Mouse (Mus musculus) neural tube, embryonic 12.5 days (tissue): ENCODE data around the gene Tigd4. TPM values are rescaled to one million over a fixed set of nuclear protein-coding genes. Genes with fewer than 3 reads are reported as not detected.

ENCODE experiments used
- ATAC-seq: fragments of 200-750 bp; cut with Nextera tagmentation; 2 replicates; pipeline ENCODE4 v1.8.0; 2017; ENCODE audit warnings: low read depth, mild to moderate bottlenecking, moderate TSS enrichment, moderate library complexity; ENCODE audit not compliant: low FRiP score
- H3K27ac ChIP-seq: fragments of 300-500 bp; sonication (generic); 2 replicates; pipeline ENCODE4 v1.5.1; 2016
- H3K27me3 ChIP-seq: fragments of 300-500 bp; sonication (generic); replicated peaks from 2 replicates; pipeline ENCODE4 v1.6.1; 2016; ENCODE audit warnings: mild to moderate bottlenecking
- H3K36me3 ChIP-seq: fragments of 300-500 bp; sonication (generic); 2 replicates; pipeline ENCODE4 v1.6.1; 2016; ENCODE audit warnings: mild to moderate bottlenecking
- H3K4me1 ChIP-seq: fragments of 300-500 bp; sonication (generic); 2 replicates; pipeline ENCODE4 v1.6.1; 2016
- H3K4me2 ChIP-seq: fragments of 300-500 bp; sonication (generic); replicated peaks from 2 replicates; pipeline ENCODE4 v1.6.1; 2016; ENCODE audit warnings: mild to moderate bottlenecking
- H3K4me3 ChIP-seq: fragments of 300-500 bp; sonication (generic); 2 replicates; pipeline ENCODE4 v1.5.1; 2016
- H3K9ac ChIP-seq: fragments of 300-500 bp; sonication (generic); 2 replicates; pipeline ENCODE4 v1.6.1; 2016; ENCODE audit warnings: mild to moderate bottlenecking
- H3K9me3 ChIP-seq: fragments of 300-500 bp; sonication (generic); 2 replicates; pipeline ENCODE4 v1.6.1; 2016; ENCODE audit warnings: mild to moderate bottlenecking
- WGBS: fragments of 180-500 bp; shearing (Covaris S2); methylation state at CpG from one replicate; pipeline ENCODE4 v1.1.7; 2016; 5-methylcytosine and 5-hydroxymethylcytosine counted together
- polyA plus RNA-seq: library from polyadenylated mRNA; unstranded; fragments of >200 nt; fragmentation: Nextera tagmentation; extraction: Ambion mirVana; gene quantifications from 2 replicates; pipeline ENCODE4 v1.2.1, GENCODE M21; 2016

The Tigd4 gene
- polyA plus RNA-seq, 1 experiment from 2014 or later = 0.05 TPM

DNA sequence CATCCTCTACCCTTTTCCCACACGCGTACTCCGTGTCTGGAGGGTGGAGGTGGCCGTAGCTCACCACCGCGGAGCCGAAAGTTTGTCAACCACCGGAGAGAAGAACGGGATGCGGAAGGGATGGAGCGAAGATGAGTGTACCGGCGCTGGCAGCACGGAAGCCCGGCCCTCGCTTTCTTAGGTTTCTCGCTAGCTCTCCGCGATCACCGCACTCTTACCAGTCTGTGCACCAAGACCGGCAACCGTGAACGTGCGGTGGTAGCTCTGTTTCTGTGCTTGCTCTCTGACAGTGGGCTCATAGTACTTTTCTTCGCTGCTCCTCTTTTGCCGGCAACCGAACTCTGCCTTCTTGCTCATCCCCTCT lies 10.5 kb upstream of the Tigd4 start:
- Histone ChIP-seq H3K4me1 (peaks cover 18% of the 10 kb centered on the region), H3K27ac (peak overlapping the region; percentile 74; the same call in 1 of the 2 replicates), H3K4me2 (peak overlapping the region; percentile 87), H3K9ac (peak overlapping the region; percentile 79), H3K27me3 (no peaks in the 10 kb centered on the region), H3K36me3 (no peaks in the 10 kb centered on the region), H3K9me3 (no peaks in the 10 kb centered on the region), H3K4me3 (peak overlapping the region; percentile 74)
- under 1% methylated on average over 27 of the region's 27 CpGs for WGBS
- ATAC-seq = no peak; the same call in none of the 2 replicates

DNA sequence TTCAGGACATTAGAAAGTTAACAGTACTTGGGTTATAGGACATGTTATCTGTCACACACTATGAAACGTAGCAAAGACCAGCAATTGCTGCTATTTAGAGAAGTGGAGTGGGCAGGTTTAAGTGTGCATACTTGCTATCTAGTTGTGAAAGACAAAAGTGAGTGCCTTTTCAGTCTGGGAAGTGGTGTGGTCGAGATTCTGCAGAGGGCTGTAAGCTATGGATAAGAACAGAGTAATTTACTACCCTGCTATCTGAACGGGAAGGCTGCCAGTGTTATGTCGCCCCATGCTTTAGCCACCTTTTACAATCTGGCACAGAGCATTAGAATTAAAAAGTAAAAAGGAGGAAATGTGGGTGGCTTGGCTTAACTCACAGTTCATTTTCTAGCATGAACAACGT lies 6.6 kb upstream of the Tigd4 start:
- ATAC-seq = no peak
- Histone ChIP-seq H3K27ac (no peak overlapping the region), H3K4me2 (no peak overlapping the region), H3K27me3 (no peaks in the 10 kb centered on the region), H3K9ac (no peak overlapping the region), H3K9me3 (no peaks in the 10 kb centered on the region), H3K4me3 (no peak overlapping the region), H3K4me1 (peaks cover 7% of the 10 kb centered on the region), H3K36me3 (no peaks in the 10 kb centered on the region)
- WGBS = 57% methylated on average over 5 of the region's 5 CpGs

DNA sequence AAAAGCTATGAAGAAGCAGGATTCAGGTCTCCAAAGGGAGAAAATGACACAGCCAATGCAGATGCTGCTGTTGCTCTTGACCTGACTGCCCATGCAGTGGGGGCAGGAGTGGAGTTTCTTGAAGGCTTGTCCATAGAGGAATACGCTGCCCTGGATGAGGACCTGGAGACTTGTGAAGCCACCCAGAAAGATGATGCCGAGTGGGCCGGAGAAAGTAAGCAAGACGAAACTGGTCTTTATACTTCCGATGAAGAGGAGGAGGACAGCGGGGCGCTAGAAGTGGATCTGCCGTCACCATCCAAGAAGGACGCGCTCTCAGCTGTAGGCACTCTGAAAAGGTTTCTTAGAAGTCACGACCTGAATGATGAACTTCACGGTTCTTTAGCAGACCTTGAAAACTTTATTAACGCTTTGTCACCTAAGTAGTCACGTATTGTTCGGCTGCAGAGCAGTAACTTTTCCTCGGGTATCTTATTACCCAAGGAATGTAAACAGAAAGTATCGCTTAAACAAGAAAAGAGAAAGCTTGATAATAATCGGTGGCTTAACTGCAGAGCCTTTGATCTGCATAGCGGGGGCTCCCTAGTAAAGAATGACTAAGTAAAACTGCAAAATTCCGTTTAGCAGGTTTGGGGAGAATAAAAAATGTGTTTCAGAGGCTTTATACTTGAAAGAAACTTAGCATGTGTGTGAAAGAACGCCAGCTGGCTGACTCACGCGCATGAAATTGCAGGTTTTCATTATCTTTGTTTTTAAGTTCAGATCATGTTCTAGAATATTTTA lies 1.7 kb downstream of the Tigd4 start:
- H3K36me3 ChIP-seq = no peaks in the 10 kb centered on the region
- no peak overlapping the region for H3K4me3 ChIP-seq
- no peak for ATAC-seq
- peaks cover 7% of the 10 kb centered on the region; the same call in 1 of the 2 replicates for H3K4me1 ChIP-seq
- H3K27me3 ChIP-seq = 0 out of 2 replicates have a peak, but pooled peaks cover 3% of the 10 kb centered on the region
- H3K4me2 ChIP-seq = peak overlapping the region; percentile 50
- H3K27ac ChIP-seq = no peak overlapping the region
- no peaks in the 10 kb centered on the region for H3K9me3 ChIP-seq
- 7% methylated on average over 23 of the region's 23 CpGs for WGBS
- 0 out of 2 replicates have a peak overlapping the region, but pooled peaks have one; percentile 17 for H3K9ac ChIP-seq

DNA sequence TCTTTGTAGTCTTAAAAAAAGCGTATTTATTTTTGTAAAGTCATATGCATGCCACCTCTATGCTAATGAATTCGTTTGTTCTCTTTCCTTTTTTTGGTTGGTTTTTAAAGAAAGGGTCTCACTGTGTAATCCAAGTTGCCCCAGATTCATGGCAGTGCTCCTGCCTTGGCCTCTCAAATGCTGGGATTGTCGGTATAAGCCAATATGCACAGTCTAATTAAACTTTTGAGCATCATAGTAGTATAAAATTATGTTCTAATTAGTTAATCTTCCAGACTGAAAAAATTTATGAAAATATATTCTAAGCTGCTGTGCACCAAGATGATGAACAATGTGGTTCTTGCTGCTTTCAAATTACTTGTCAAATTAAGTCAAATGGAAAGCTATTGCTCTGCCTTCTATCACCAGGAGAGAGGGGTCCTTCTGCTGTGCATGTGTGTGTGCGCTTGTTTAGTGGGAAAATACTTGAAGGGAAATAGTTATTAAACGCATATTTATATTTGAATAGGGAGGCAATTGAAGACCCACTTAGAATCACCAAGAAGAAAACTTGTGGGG lies 2.4 kb downstream of the Tigd4 start:
- Histone ChIP-seq H3K4me2 (peak overlapping the region; percentile 50), H3K9me3 (no peaks in the 10 kb centered on the region), H3K27me3 (0 out of 2 replicates have a peak, but pooled peaks cover 3% of the 10 kb centered on the region), H3K36me3 (no peaks in the 10 kb centered on the region), H3K27ac (no peak overlapping the region), H3K4me1 (peaks cover 7% of the 10 kb centered on the region; the same call in 1 of the 2 replicates), H3K9ac (no peak overlapping the region), H3K4me3 (no peak overlapping the region)
- no peak for ATAC-seq
- 36% methylated on average over 5 of the region's 5 CpGs for WGBS

DNA sequence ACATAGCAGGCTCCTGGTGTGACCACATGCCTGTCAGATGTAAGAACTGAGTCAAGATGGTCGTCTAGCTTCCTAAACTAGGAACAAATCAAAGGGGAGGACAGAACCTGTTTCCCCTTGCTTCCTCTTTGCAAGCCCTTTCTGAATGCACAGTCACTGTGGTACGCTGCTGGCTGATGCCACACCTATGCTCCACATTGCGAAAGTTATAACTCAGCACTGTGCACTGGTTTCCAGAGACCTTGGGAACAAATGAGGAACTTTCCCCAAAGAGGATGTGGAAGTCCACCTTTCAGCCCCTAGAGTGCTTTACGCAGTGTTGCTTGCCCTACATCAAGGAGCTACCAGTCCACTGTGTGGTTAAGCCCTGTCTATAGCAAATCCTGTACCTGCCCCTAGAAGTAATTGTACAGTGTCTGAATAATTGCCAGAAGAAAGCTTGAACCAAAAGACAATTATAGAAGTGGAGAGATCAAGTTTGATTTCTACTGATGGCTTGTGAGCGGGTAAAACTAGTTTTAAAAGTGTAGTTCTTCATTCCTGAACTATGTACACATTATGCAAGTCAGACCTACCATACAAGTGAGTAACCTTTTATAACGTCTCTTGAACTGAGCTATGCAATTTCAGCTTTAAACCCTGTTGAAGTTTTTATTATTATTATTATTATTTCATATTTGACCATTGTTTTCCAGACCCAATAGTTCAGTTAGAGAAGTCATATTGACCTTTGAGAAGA lies 4.8 kb downstream of the Tigd4 start:
- Histone ChIP-seq H3K4me1 (peaks cover 7% of the 10 kb centered on the region; the same call in 1 of the 2 replicates), H3K9ac (no peak overlapping the region), H3K4me3 (no peak overlapping the region), H3K27ac (no peak overlapping the region), H3K27me3 (0 out of 2 replicates have a peak, but pooled peaks cover 3% of the 10 kb centered on the region), H3K36me3 (no peaks in the 10 kb centered on the region), H3K4me2 (no peak overlapping the region), H3K9me3 (no peaks in the 10 kb centered on the region)
- WGBS = 88% methylated on average over 6 of the region's 6 CpGs
- ATAC-seq = no peak

DNA sequence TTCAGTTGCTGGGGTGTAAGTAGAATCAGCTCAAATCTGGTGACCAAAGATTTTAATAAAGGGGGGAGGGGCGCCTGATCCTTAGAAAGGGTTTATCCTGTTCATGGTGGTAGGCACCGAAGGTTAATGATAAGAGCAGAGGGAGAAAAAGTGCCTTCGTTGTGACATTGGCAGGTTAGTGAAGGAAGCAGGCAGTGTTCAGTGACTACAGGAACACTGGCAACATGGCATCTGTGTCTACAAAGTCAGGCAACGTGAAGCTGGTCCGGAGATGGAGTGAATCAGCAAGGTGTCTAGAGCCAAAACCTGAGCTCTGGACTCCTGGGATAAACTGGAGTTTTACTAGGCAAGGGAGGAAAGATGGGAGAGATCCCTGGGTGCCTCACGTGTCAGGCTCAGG lies 5.4 kb downstream of the Tigd4 start:
- no peak overlapping the region for H3K27ac ChIP-seq
- no peaks in the 10 kb centered on the region for H3K36me3 ChIP-seq
- H3K9me3 ChIP-seq = no peaks in the 10 kb centered on the region
- 91% methylated on average over 6 of the region's 6 CpGs for WGBS
- H3K4me2 ChIP-seq = no peak overlapping the region
- H3K27me3 ChIP-seq = 0 out of 2 replicates have a peak, but pooled peaks cover 3% of the 10 kb centered on the region
- ATAC-seq = no peak
- peaks cover 7% of the 10 kb centered on the region; the same call in 1 of the 2 replicates for H3K4me1 ChIP-seq
- H3K4me3 ChIP-seq = no peak overlapping the region
- H3K9ac ChIP-seq = no peak overlapping the region

DNA sequence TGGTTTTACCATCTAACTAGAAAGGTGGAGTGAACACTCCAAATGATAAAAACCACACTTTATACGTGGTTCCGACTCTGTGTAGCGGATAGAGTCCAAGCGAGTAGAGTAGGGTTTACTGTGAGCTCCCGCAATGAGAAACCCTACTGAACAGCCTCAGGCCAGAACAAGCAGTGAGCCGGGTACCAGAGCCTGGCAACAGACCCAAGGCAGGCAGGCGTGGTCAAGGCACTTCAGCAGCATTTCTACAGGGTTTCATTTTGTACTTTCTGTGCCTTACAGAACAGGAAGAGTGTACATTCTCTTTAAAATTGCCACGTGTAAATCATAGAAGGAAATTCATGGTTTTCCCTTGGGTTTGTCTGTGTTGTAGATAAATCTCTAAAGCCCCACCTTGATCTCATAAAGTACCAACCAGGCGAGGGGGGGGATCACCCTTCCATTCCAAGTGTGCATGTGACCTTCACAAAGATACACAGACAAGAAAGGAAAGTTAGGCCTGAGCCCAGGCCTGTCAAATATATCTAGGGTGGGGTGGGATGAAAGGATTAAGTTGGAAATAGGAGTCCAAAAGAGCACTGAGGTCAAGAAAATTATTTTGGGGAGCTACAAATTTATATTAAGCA lies 8.6 kb downstream of the Tigd4 start:
- Histone ChIP-seq H3K27me3 (0 out of 2 replicates have a peak, but pooled peaks cover 3% of the 10 kb centered on the region), H3K27ac (no peak overlapping the region), H3K36me3 (no peaks in the 10 kb centered on the region), H3K4me1 (no peaks in the 10 kb centered on the region), H3K9me3 (peaks cover 8% of the 10 kb centered on the region; the same call in 1 of the 2 replicates), H3K9ac (no peak overlapping the region), H3K4me3 (no peak overlapping the region), H3K4me2 (no peak overlapping the region)
- no peak for ATAC-seq
- WGBS = 87% methylated on average over 9 of the region's 9 CpGs

DNA sequence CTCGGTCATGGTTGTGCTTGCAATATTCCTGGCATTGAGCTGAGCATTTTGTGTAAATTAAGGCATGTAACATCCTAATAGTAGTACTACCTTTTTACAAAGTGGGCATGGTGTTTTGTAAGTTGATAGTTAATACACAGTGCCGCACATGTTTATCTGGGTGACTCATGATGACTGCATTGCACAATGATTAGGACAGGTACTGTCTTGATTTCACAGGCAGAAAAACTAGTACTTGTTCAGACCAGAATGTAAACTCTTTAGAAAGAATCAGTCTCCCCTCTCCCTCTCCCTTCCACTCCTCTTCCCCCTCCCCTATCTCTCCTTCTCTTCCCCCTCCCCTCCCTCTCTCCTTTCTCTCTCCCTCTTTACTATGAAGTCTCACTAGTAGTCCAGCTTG lies 9.4 kb downstream of the Tigd4 start:
- H3K27ac ChIP-seq = no peak overlapping the region
- H3K27me3 ChIP-seq = 0 out of 2 replicates have a peak, but pooled peaks cover 3% of the 10 kb centered on the region
- no peaks in the 10 kb centered on the region for H3K36me3 ChIP-seq
- H3K4me3 ChIP-seq = no peak overlapping the region
- no peak overlapping the region for H3K4me2 ChIP-seq
- H3K4me1 ChIP-seq = no peaks in the 10 kb centered on the region
- peaks cover 8% of the 10 kb centered on the region; the same call in 1 of the 2 replicates for H3K9me3 ChIP-seq
- no peak overlapping the region for H3K9ac ChIP-seq
- WGBS = 92% methylated on average over 2 of the region's 2 CpGs
- no peak for ATAC-seq

DNA sequence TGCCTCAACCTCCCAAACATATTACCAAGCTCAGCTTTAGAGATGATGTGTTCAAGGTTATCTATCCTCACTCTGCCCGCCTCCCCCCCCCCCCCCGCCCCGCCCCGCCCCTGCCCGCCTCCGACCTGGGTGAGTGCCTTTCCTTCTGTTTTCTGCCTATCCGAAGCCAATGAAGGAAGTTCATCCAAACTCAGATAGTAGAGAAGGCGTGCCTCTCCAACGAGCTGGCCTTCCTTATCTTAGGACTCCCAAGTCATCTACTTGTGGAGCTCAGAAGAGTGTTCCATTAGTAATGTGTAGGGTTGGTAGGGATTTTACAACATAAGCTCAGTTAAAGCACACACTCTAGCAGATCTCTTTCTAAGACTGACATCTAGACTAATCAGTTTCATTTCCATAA lies 9.8 kb downstream of the Tigd4 start:
- no peak overlapping the region for H3K4me2 ChIP-seq
- H3K27me3 ChIP-seq = 0 out of 2 replicates have a peak, but pooled peaks cover under 1% of the 10 kb centered on the region
- no peak overlapping the region for H3K27ac ChIP-seq
- no peaks in the 10 kb centered on the region for H3K4me1 ChIP-seq
- H3K36me3 ChIP-seq = no peaks in the 10 kb centered on the region
- no peak overlapping the region for H3K9ac ChIP-seq
- 74% methylated on average over 9 of the region's 9 CpGs for WGBS
- ATAC-seq = no peak
- H3K9me3 ChIP-seq = peaks cover 8% of the 10 kb centered on the region; the same call in 1 of the 2 replicates
- H3K4me3 ChIP-seq = no peak overlapping the region

DNA sequence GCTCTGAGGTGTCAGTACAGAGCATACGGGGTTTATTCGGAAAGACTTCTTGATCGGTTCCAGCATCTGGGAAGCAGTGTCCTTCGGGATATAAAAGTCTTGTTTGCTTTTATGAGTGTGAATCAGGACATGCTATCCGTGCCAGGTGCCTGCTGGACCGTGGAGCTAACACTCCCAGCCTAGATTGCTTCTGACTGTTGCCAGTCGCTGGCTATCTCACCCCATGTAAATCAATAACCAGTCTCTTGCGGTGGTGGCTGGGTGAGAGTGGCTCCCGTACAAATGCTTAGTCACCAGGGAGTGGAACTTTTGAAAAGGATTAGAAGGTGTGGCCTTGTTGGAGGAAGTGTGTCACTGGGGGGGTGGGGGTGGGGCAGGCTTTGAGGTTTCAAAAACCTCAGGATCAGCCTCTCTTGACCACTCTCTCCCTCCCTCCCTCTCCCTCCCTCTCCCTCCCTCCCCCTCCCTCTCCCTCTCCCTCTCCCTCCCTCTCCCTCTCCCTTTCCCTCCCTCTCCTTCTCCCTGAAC lies 16.9 kb downstream of the Tigd4 start:
- no peak for ATAC-seq
- Histone ChIP-seq H3K36me3 (no peaks in the 10 kb centered on the region), H3K27ac (no peak overlapping the region), H3K4me1 (no peaks in the 10 kb centered on the region), H3K9me3 (peaks cover 7% of the 10 kb centered on the region; the same call in 1 of the 2 replicates), H3K27me3 (no peaks in the 10 kb centered on the region), H3K4me2 (no peak overlapping the region), H3K9ac (no peak overlapping the region), H3K4me3 (no peak overlapping the region)
- 80% methylated on average over 9 of the region's 9 CpGs for WGBS

DNA sequence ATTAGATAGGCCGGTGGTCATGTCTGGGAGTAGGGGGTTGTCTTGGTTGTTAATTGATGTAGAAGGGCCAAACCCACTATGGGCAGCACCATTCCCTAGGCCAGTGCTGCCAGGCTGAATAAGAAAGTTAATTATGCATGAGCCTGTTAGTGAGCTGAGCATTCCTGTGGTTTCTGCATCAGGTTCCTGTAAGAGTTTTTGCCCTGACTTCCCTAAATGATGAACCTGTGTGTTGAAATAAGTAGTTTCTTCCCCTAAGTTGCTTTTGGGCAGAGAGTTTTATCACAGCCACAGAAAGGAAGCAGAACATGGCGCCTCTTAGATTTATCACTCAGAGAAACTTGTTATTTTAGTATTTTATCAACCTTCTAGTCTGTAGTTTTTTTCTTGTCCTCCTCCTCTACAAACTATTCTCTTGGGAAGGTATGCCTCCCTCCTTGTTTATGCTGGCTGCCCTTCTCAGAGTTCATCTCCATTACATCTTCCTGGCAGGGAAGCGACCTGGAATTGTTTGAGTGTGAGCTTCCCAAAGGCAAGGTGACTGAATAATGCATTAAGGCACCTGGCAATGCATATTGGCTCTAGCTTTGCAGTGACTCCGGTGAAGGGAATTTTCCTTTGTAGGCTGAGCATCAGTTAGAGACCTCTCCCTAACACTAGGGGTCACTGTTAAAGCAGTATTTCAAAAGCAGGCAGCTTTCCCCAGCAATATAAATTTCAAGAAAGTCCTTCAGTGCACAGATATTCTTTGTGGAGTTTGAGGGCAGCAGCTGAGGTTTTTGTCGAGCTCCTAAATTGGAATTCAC lies 21.9 kb downstream of the Tigd4 start:
- Histone ChIP-seq H3K27ac (no peak overlapping the region), H3K4me2 (no peak overlapping the region), H3K27me3 (no peaks in the 10 kb centered on the region), H3K9me3 (no peaks in the 10 kb centered on the region), H3K4me3 (no peak overlapping the region), H3K4me1 (no peaks in the 10 kb centered on the region), H3K9ac (no peak overlapping the region), H3K36me3 (no peaks in the 10 kb centered on the region)
- no peak for ATAC-seq
- 29% methylated on average over 5 of the region's 5 CpGs for WGBS
